Mouse (Mus musculus) limb, embryonic 15.5 days (tissue): ENCODE measurements around the gene Olfr1288. TPM values are rescaled to one million over a fixed set of nuclear protein-coding genes. Genes with fewer than 3 reads are reported as not detected.

Source experiments
- ATAC-seq: fragments of 200-750 bp; cut with Nextera tagmentation; 2 replicates; pipeline ENCODE4 v1.8.0; 2017; ENCODE audit warnings: low read depth, moderate TSS enrichment; ENCODE audit not compliant: insufficient number of reproducible peaks, low FRiP score, low TSS enrichment
- H3K27ac ChIP-seq: fragments of 300-500 bp; sonication (generic); 2 replicates; pipeline ENCODE4 v1.5.1; 2015; ENCODE audit warnings: moderate library complexity, mild to moderate bottlenecking, inconsistent platforms
- H3K27me3 ChIP-seq: fragments of 300-500 bp; sonication (generic); 2 replicates; pipeline ENCODE4 v1.6.1; 2015; ENCODE audit warnings: inconsistent platforms
- H3K36me3 ChIP-seq: fragments of 300-500 bp; sonication (generic); 2 replicates; pipeline ENCODE4 v1.6.1; 2015; ENCODE audit warnings: inconsistent platforms
- H3K4me1 ChIP-seq: fragments of 300-500 bp; sonication (generic); 2 replicates; pipeline ENCODE4 v1.6.1; 2015; ENCODE audit warnings: inconsistent platforms
- H3K4me2 ChIP-seq: fragments of 300-500 bp; sonication (generic); 2 replicates; pipeline ENCODE4 v1.6.1; 2015; ENCODE audit warnings: mild to moderate bottlenecking, inconsistent platforms
- H3K4me3 ChIP-seq: fragments of 300-500 bp; sonication (generic); 2 replicates; pipeline ENCODE4 v1.5.1; 2015; ENCODE audit warnings: mild to moderate bottlenecking, inconsistent platforms
- H3K9ac ChIP-seq: fragments of 300-500 bp; sonication (generic); 2 replicates; pipeline ENCODE4 v1.6.1; 2015; ENCODE audit warnings: inconsistent platforms
- H3K9me3 ChIP-seq: fragments of 300-500 bp; sonication (generic); 2 replicates; pipeline ENCODE4 v1.6.1; 2016; ENCODE audit warnings: inconsistent platforms
- WGBS: fragments of 180-500 bp; shearing (Covaris S2); methylation state at CpG from one replicate; pipeline ENCODE4 v1.1.7; 2015; 5-methylcytosine and 5-hydroxymethylcytosine counted together
- polyA plus RNA-seq: library from polyadenylated mRNA; unstranded; fragments of >200 nt; fragmentation: Nextera tagmentation; extraction: Ambion mirVana; gene quantifications from 2 replicates; pipeline ENCODE4 v1.2.1, GENCODE M21; 2015

The Olfr1288 gene
- polyA plus RNA-seq, result not detected in 2 replicates

GRCm38 (mm10) chr2:111473801-111474200, at the start of gene Olfr1288:
Olfr1288 (plus strand) TSS chr2:111474101.
- Histone ChIP-seq H3K36me3 (no peaks in the 10 kb centered on the region), H3K27ac (no peak within 1 kb of the TSS), H3K4me1 (no peaks in the 10 kb centered on the region), H3K9me3 (no peaks in the 10 kb centered on the region), H3K4me3 (no peak within 1 kb of the TSS), H3K4me2 (no peak within 1 kb of the TSS), H3K27me3 (no peaks in the 10 kb centered on the region), H3K9ac (no peak within 1 kb of the TSS)
- WGBS, result 92% methylated on average over 1 of the region's 1 CpGs
- no peak for ATAC-seq

GRCm38 (mm10) chr2:111448842-111449241, 25.1 kb upstream of the Olfr1288 start, which contains the start of gene Olfr1287:
Olfr1287 (plus strand) TSS chr2:111449142.
- H3K36me3 ChIP-seq, result no peaks in the 10 kb centered on the region
- H3K4me1 ChIP-seq, result no peaks in the 10 kb centered on the region
- no peaks in the 10 kb centered on the region for H3K9me3 ChIP-seq
- ATAC-seq, result no peak
- no peaks in the 10 kb centered on the region for H3K27me3 ChIP-seq
- 67% methylated on average over 1 of the region's 1 CpGs for WGBS
- no peak within 1 kb of the TSS for H3K9ac ChIP-seq
- H3K4me2 ChIP-seq, result no peak within 1 kb of the TSS
- H3K4me3 ChIP-seq, result no peak within 1 kb of the TSS
- no peak within 1 kb of the TSS for H3K27ac ChIP-seq

- 69% methylated on average over 1 of the region's 1 CpGs for WGBS
These were observed 6.6 kb downstream of the Olfr1288 start, which contains the start of gene Olfr1289 for GRCm38 (mm10) chr2:111480519-111480918. Olfr1289 (plus strand) TSS chr2:111480819.

GRCm38 (mm10) chr2:111493729-111494128, 19.8 kb downstream of the Olfr1288 start, which contains the start of gene Olfr1290:
Olfr1290 (minus strand) TSS chr2:111493829.
- Histone ChIP-seq H3K4me1 (no peaks in the 10 kb centered on the region), H3K4me2 (no peak within 1 kb of the TSS), H3K9ac (no peak within 1 kb of the TSS), H3K4me3 (no peak within 1 kb of the TSS), H3K9me3 (no peaks in the 10 kb centered on the region), H3K27ac (no peak within 1 kb of the TSS), H3K36me3 (no peaks in the 10 kb centered on the region), H3K27me3 (no peaks in the 10 kb centered on the region)
- WGBS, result 75% methylated on average over 5 of the region's 5 CpGs
- ATAC-seq, result no peak

More at GRCm38 (mm10) chr2:111480519-111480918, 6.6 kb downstream of the Olfr1288 start, which contains the start of gene Olfr1289:
- no peak for ATAC-seq
- Histone ChIP-seq H3K36me3 (no peaks in the 10 kb centered on the region), H3K9me3 (no peaks in the 10 kb centered on the region), H3K4me3 (no peak within 1 kb of the TSS), H3K27ac (no peak within 1 kb of the TSS), H3K4me1 (no peaks in the 10 kb centered on the region), H3K4me2 (no peak within 1 kb of the TSS), H3K27me3 (no peaks in the 10 kb centered on the region), H3K9ac (no peak within 1 kb of the TSS)

GRCm38 (mm10) chr2:111496880-111497279, 23.0 kb downstream of the Olfr1288 start, which contains the start of gene Olfr1291-ps1:
Olfr1291-ps1 (plus strand) TSS chr2:111497180.
- no peak within 1 kb of the TSS for H3K4me3 ChIP-seq
- H3K36me3 ChIP-seq, result no peaks in the 10 kb centered on the region
- no peak within 1 kb of the TSS for H3K4me2 ChIP-seq
- H3K9me3 ChIP-seq, result no peaks in the 10 kb centered on the region
- H3K9ac ChIP-seq, result no peak within 1 kb of the TSS
- ATAC-seq, result no peak
- H3K27me3 ChIP-seq, result no peaks in the 10 kb centered on the region
- no peak within 1 kb of the TSS for H3K27ac ChIP-seq
- 81% methylated on average over 3 of the region's 3 CpGs for WGBS
- H3K4me1 ChIP-seq, result no peaks in the 10 kb centered on the region

- H3K4me1 ChIP-seq, result no peaks in the 10 kb centered on the region
- H3K9me3 ChIP-seq, result 0 out of 2 replicates have a peak, but pooled peaks cover 2% of the 10 kb centered on the region
- 83% methylated on average over 10 of the region's 10 CpGs for WGBS
- no peak overlapping the region for H3K27ac ChIP-seq
- H3K4me2 ChIP-seq, result no peak overlapping the region
- H3K9ac ChIP-seq, result no peak overlapping the region
- H3K27me3 ChIP-seq, result no peaks in the 10 kb centered on the region
- H3K36me3 ChIP-seq, result no peaks in the 10 kb centered on the region
- no peak for ATAC-seq
- no peak overlapping the region for H3K4me3 ChIP-seq
These were observed 43.5 kb downstream of the Olfr1288 start for GRCm38 (mm10) chr2:111517451-111517850.

- H3K4me1 ChIP-seq, result no peaks in the 10 kb centered on the region
- no peak within 1 kb of the TSS for H3K9ac ChIP-seq
- H3K27me3 ChIP-seq, result no peaks in the 10 kb centered on the region
- WGBS, result 87% methylated on average over 1 of the region's 1 CpGs
- H3K36me3 ChIP-seq, result no peaks in the 10 kb centered on the region
- H3K9me3 ChIP-seq, result 0 out of 2 replicates have a peak, but pooled peaks cover 2% of the 10 kb centered on the region
- no peak within 1 kb of the TSS for H3K27ac ChIP-seq
- no peak for ATAC-seq
- no peak within 1 kb of the TSS for H3K4me2 ChIP-seq
- H3K4me3 ChIP-seq, result no peak within 1 kb of the TSS
These were observed 51.0 kb downstream of the Olfr1288 start, which contains the start of gene Olfr1293-ps for GRCm38 (mm10) chr2:111524903-111525302. Olfr1293-ps (plus strand) TSS chr2:111525203.

Other genes starting within 250 kb of the Olfr1288 start
- gene 4930430A15Rik, start 244.5 kb upstream of the Olfr1288 start, polyA plus RNA-seq, result not detected in 2 replicates
- gene Olfr1275, start 238.8 kb upstream of the Olfr1288 start, polyA plus RNA-seq, result not detected in 2 replicates
- not detected in 2 replicates for gene Olfr1276, start 219.6 kb upstream of the Olfr1288 start, polyA plus RNA-seq
- not detected in 2 replicates for gene Olfr1277, start 200.0 kb upstream of the Olfr1288 start, polyA plus RNA-seq
- not detected in 2 replicates for gene Olfr1278, start 184.0 kb upstream of the Olfr1288 start, polyA plus RNA-seq
- not detected in 2 replicates for gene Olfr1279, start 173.5 kb upstream of the Olfr1288 start, polyA plus RNA-seq
- gene Olfr1280, start 160.1 kb upstream of the Olfr1288 start, polyA plus RNA-seq, result not detected in 2 replicates
- not detected in 2 replicates for gene Olfr1281, start 147.6 kb upstream of the Olfr1288 start, polyA plus RNA-seq
- gene Olfr1282, start 138.0 kb upstream of the Olfr1288 start, polyA plus RNA-seq, result not detected in 2 replicates
- not detected in 2 replicates for gene Olfr1283, start 107.3 kb upstream of the Olfr1288 start, polyA plus RNA-seq
- not detected in 2 replicates for gene Olfr1284, start 98.6 kb upstream of the Olfr1288 start, polyA plus RNA-seq
- not detected in 2 replicates for gene Olfr1286, start 51.0 kb upstream of the Olfr1288 start, polyA plus RNA-seq
- not detected in 2 replicates for gene Olfr1287, start 25.0 kb upstream of the Olfr1288 start, polyA plus RNA-seq
- gene Olfr1289, start 6.7 kb downstream of the Olfr1288 start, polyA plus RNA-seq, result not detected in 2 replicates
- not detected in 2 replicates for gene Olfr1290, start 19.7 kb downstream of the Olfr1288 start, polyA plus RNA-seq
- gene Olfr1291-ps1, start 23.1 kb downstream of the Olfr1288 start, polyA plus RNA-seq, result not detected in 2 replicates
- gene Olfr1293-ps, start 51.1 kb downstream of the Olfr1288 start, polyA plus RNA-seq, result not detected in 2 replicates
- gene Olfr1294, start 66.2 kb downstream of the Olfr1288 start, polyA plus RNA-seq, result not detected in 2 replicates
- not detected in 2 replicates for gene Olfr1295, start 95.6 kb downstream of the Olfr1288 start, polyA plus RNA-seq
- not detected in 2 replicates for gene Olfr1297, start 152.4 kb downstream of the Olfr1288 start, polyA plus RNA-seq
- not detected in 2 replicates for gene Olfr1298, start 175.1 kb downstream of the Olfr1288 start, polyA plus RNA-seq
- not detected in 2 replicates for gene Olfr1299, start 187.3 kb downstream of the Olfr1288 start, polyA plus RNA-seq